Mouse (Mus musculus) kidney, adult 8-10 months (tissue): ENCODE data around the gene Slc25a13.

Experiments
- DNase-seq, 2 experiments: peaks; one replicate each; pipeline ENCODE4 v3.0.0; 2022

The Slc25a13 gene

GRCm38 (mm10) chr6:6107419-6107966, 109.5 kb downstream of the Slc25a13 start:
- DNase-seq: no peak

DNA sequence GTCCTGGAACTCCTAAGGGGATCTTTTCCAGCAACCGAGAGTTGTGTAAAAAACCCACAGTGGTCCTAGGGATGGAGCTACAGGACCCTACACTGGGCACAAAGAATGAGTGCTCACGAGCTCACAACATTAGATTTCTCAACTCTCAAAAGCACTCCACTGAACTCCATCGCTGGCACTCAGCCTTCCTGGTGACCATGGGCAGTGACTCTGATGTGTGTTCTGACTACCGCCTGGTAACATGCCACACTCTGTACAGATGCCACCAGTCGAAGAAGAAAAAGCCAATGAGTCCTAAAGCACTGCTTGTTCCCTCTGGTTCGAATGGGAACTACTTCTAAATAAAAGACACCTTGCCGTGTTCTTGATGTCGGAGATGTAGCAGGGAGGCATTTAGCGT, 111.4 kb downstream of the Slc25a13 start:
- no peak for DNase-seq

DNA sequence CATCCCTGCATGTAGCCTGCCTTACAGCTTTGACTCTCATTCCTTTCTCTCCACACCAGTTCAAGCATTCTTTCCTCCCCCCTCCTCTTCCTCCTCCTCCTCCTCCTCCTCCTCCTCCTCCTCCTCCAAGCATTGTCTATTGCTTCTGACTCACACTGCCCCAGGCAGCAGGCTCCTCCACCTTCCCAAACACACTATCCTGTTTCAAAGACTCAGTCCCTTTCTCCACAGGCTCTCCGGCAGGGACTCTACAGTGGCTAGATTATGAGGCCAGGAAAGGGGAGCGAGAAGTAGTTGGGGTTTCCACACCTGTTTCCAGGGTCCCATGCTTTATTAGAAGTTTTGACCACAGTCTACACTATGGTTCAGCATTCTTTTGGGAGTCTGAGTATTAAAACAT, 113.5 kb downstream of the Slc25a13 start:
- no peak for DNase-seq

GRCm38 (mm10) chr6:6101605-6102004, 115.4 kb downstream of the Slc25a13 start:
- no peak for DNase-seq

DNA sequence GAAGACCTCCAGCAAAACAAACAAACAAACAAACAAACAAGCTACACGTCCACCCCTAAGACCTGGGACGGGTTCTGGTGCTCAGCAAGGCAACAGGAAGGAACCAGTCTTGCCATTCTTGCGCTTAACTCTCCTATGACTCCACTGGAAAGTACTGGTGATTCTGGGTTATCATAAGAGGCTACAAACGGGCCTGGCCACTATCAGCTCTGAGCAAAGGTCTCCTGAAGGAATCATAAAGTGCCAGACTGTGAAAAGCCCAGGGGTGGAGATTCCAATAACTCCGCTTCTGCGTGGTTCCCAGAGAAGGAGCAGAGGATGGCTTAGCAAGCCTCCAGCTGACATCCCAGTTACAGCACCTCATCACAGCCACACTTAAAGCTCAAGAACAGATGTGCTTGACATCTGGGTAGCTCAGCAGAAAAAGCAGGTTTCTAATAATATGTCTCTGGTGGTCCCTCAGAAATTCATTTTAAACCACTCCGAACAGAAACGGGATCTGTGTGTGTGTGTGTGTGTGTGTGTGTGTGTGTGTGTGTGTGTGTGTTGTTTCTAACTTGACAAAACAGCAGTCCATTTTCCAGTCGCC, 116.0 kb downstream of the Slc25a13 start:
- DNase-seq: no peak

- no peak for DNase-seq
These were observed 123.0 kb downstream of the Slc25a13 start for GRCm38 (mm10) chr6:6093978-6094377.

DNA sequence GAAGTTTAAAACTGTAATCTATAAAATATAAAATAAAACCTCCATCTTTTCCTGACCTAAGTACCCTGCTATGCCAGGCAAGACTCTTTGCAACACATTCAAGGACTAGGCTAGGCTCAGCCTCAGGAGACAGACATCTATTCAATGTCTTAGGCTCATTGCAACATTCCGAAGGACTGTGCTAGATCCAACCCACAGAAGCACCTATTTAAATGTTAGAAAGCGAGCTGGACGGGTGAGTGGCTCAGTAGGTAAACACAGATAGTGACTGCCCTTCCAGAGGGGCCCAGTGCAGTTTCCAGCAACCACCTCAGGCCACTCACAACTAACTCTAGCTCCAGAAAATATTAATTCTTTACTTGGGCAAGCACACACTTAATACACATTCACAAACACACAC, 123.5 kb downstream of the Slc25a13 start:
- no peak for DNase-seq

DNA sequence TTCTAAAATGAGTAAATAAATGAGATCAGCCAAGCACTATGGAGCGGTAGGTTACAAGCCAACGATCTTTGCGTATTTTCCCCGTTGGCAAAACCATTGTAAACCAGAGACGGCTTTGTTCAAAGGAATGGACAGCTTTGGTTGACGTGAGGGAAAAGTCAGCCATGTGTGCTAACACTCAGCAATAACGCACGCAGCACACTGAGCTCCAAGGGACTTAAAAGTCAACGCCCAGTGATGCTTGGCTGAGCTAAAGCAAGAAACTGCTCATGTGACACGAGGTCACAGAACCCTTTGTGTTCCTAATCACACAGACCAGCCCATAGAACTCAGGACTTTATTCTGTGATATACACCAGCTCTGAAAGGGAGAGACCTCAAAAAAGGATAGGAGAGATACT, 124.5 kb downstream of the Slc25a13 start:
- DNase-seq: no peak

DNA sequence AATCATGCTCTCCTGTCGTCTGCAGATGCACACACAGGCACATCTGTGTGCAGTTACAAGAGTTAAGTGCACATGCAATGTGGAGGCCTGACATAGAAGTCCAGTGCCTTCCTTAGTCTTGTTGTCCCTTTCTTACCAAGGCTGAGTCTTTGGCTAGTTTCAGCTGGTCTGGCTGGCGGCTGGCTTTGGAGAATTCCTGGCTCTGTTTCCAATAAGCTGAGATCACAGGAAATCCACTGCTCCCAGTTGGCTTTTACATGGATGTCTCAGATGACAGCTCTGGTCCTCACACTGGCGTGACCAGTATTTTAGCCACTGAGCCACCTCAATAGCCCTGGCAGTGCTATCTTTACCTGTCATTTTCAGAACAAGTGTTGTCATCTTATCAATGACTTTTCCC, 126.0 kb downstream of the Slc25a13 start:
- no peak for DNase-seq

DNA sequence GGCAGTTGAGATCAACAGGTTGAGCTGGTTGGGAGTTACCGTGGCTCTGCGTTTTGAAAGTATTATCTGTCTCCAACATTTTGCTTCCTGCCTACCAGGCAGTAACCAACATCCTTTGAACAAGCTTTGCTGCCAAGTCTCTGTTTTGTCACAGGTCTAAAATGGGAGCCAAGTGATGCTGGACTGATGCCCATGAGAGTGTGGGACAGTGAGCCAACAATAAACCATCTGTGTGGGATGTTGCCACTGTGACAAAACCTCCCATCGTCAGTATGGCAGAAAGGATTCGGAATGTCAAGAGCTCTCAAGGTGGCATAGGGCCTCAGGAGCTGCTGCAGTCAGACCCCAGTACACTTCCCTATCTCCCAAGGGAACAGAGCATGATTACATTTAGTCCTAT, 128.8 kb downstream of the Slc25a13 start:
- DNase-seq: no peak

GRCm38 (mm10) chr6:6080484-6080883, 136.5 kb downstream of the Slc25a13 start:
- no peak for DNase-seq

- no peak for DNase-seq
These were observed 139.7 kb downstream of the Slc25a13 start for GRCm38 (mm10) chr6:6077234-6077633.

- peak; percentile 14 to 34 for DNase-seq
These were observed 141.0 kb downstream of the Slc25a13 start for GRCm38 (mm10) chr6:6075940-6076447.

- DNase-seq: no peak
These were observed 145.9 kb downstream of the Slc25a13 start for GRCm38 (mm10) chr6:6071038-6071437.

- no peak for DNase-seq
These were observed 147.0 kb downstream of the Slc25a13 start for GRCm38 (mm10) chr6:6070015-6070414.

GRCm38 (mm10) chr6:6067201-6067600, 149.8 kb downstream of the Slc25a13 start:
- DNase-seq: no peak

GRCm38 (mm10) chr6:6058548-6058947, 158.4 kb downstream of the Slc25a13 start:
- DNase-seq: no peak

DNA sequence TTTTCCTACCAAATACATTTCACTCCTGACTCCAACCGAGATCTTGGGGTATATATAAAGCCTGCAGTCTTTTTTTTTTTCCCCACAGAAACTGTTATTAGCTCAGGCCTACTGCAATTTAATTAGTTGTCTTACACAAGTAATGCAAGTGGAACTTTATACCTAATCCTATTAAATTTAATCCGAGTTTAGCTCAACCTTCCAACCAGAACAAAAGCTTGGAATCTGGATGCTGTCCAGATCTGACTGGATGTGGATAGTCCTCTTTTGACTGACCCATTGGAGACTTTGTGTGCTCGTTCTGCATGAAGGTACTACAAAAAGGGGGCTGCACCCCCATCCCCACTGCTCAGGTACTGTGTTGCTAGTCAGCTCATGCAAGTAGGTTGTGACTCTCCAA, 163.0 kb downstream of the Slc25a13 start:
- peak; percentile 8 to 11 for DNase-seq

- DNase-seq: no peak
These were observed 164.3 kb downstream of the Slc25a13 start for GRCm38 (mm10) chr6:6052696-6053095.

GRCm38 (mm10) chr6:6046729-6047424, 170.1 kb downstream of the Slc25a13 start:
- DNase-seq: no peak

GRCm38 (mm10) chr6:6038773-6039550, 178.0 kb downstream of the Slc25a13 start:
- DNase-seq: no peak

- no peak for DNase-seq
These were observed 189.3 kb downstream of the Slc25a13 start for GRCm38 (mm10) chr6:6027664-6028063.

DNA sequence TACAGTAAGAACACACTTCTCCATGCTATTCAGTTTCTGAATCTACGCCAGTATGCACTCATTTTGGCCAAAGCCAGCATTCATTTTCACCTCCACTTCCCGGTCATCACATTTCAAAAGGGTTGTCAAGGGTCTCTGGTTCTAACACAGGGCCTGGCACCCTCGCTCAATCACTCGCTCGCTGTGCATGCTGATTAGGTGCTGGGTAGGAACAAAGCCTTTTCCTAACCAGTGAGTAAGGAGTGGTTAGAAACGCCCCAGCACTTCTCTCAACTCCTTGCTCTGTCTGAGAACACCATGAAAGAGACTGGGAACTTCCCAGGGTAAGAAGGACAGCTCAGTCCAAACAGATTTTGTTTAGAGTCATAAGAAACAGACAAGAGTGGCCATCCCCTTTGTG, 193.0 kb downstream of the Slc25a13 start:
- DNase-seq: no peak

DNA sequence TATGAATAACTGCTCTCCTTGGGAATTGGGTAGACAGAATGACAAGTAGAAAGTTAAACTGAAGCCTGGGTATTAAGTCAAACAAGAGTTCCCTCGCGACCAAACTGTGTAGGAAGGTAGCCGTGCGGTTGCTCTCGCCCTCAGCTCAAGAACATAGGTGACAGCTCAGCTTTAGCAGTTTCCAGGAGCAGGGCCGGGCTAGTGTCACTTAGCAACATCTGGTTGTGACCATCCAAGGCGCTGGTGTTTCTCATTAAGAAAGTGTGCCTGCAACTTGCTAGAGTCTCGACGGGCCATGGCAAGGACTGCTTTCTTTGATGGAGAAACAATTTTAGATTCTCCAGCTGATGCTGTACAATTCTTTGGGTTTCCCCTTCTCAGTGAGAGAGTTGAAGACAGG, 200.0 kb downstream of the Slc25a13 start:
- no peak for DNase-seq
